Mouse (Mus musculus) forelimb bud, embryonic 11.5 days (tissue): ENCODE data around the gene Mkrn1.
"Not testable (repeated sequence)": the region's sequence is repeated elsewhere in the genome, so short reads cannot be mapped to it uniquely, and the experiment has no call there.

ENCODE experiments used
- DNase-seq: peaks from one replicate; pipeline ENCODE4 v3.0.0-alpha.2; 2012; ENCODE audit warnings: low read depth, low spot score

Gene Mkrn1

DNA sequence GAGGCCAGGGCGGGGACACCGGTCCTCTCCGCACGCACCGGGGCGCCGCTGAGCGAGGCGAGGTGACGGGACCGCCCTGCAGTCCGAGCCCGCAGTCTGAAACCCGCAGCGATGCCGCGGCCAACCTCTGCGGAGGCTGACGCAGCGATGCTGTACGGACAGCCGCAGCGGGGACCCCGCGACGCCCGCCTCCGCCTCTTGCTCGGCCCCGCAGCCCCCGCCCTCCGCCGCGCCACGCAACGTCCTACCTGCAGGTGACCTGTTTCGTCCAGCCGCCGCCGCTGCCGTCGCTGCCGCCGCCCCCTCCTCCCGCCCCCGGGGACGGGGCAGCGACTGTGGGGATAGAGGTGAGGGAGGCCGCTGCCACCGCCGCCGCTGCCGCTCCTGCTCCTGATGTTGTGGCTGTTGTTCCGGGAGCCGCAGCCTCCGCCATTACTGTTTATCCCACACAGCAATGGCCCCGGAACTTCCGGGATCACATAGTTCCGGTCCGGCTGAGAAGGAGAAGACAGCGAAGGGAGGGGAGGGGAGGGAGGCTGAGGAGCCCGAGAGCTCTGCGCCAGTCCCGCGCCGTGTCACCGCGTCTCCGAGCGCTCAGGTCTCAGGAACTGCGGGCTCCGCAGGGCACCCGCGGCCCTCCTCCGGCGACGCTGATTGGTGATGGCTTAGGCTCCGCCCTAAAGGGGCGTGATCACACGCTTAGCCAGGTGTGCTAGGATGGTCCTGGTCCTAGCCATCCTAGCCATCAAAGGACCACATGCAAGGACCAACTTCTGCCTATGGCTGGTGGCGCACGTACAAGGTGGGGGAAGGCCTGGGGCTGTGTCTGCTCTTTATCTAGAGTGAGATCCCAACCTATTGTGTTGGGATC lies at the start of gene Mkrn1:
Gene Mkrn1, minus strand, starts transcription at position 612 of the 871 bp plus-strand sequence.
- DNase-seq, result peak; percentile 84

DNA sequence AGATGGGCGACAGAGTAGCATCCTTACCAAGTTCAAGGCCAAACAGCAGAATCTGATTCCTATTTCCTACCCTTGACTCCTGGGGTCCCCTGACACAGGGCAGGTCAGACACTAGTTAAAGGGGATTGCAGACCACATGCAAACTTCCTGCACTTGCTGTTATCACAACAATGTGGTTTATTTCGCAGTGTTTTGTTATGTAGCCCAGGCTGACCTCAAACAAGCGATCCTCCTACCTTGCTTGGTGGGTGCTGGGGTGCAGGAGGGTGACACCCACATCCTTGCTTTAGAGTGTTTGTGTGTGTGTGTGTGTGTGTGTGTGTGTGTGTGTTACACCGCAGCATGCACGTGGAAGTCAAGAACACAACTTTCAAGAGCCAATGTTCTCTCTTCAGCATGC lies 49.2 kb upstream of the Mkrn1 start:
- DNase-seq, result no peak

DNA sequence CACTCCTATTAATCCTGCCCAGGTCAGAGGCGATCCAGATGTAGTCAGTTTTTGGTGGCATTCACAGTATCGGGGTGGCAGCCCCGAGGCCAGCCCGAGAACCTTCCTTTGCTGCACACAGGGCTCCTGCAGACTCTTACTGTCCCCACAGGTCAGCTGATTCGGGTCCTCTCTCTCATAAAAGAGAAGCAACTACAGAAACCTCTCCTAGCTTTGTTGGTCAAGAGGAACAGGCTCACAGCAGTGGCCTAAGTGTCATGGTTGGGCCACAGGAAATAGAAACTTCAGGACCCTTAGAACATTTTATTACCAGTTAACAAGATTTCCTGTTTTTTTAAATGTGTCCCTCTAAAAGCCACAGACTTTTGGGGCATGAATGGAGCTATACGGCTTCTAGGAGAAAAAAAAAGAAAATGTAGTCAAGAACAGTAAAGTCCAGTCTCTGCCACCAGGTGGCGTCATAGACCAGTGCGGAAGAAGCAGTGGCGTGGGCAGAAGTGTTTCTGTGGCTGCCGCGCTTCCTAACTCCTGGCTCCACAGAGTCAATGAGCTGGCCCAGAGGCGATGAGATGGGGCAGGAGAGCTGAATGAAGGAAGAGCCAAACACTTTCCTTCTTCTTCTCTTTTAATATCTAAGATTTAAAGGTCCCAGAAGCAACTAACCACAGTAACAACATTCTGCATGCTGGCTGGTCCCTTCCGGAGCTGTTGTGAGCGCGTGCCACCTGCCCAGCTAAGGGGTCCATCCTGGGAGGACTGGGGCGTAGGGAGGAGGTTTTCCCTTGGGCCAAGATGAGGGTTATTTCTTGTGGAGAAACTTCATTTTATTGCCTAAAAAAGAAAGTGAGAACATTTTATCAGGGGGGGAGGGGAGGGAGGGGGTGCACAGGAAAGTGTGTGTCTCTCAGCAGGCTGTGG lies 42.6 kb upstream of the Mkrn1 start:
- DNase-seq, result peak; percentile 82

DNA sequence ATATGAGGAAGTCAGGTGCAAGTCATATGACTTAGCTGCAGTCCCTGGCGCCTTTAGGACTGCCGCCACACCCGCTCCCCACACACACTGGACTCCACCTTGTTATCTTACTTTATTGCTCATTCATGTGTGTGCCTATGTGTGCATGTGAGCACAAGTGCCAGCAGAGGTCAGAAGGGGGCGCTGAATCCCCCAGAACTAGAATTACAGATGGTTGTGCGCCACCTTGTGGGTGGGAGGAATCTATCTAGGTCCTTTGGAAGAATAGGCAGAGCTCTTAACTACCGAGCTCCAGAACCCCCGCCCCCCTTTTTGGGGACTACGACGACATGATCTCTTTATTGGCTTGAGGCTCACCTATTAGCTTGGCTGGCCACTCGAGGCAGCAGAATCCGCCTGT lies 39.8 kb upstream of the Mkrn1 start:
- no peak for DNase-seq

DNA sequence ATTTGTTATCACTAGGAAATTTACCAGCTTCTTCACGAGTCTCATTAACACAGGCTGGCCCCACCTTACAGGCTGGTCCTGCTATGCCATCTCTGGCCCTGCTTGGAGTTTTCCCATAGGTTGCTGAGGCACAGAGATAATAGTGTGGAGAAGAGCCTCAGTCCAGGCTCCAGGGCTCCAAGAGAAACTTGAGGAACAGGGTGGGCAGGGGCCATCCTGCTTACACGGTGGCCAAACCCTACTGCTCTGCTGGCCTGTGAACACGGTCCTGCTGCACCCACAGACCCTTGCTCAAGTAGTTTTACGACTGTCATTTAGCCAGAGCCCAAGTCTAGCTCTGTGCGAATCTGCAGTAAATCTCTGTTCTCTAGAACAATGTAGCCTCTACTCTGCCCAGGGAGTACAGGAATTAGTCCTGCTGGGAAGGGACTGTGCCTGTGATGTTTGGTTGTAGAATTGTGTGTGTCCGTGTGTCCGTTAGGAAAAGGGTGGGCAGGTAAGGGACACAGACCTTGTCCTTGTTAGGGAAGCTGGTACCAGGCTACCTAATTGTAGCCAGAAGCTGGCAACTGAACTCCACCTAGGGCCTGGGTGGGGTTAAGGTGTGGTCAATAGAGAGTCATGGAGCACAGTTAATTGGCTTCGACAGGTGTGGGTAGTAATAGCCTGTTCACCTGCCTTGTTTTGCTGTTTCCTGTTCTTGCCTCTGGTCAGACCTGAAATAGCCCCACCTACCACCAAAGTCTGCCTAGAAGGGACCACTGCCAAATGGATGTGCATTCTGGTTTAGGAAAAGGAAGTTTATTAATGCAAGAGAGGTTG lies 35.3 kb upstream of the Mkrn1 start:
- DNase-seq, result no peak

DNA sequence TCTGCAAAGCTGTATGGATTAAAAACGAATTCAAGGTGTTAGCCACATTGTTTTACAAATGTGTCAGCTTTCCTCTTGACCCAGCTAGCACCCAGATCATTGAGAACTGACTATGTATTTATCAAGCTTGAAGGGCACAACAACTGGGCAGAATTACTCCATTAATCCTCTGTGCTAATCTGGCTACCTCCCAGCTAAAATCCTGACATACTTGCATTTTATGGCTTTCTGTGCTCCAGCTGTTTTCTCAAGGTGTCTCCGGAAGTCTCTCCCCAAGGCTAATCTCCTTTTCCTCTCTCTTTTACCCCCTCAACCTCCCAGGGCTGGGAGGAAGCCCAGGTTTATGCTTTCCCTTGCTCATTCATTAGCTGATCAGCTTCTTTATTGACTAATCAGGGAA lies 34.4 kb upstream of the Mkrn1 start:
- DNase-seq, result no peak

DNA sequence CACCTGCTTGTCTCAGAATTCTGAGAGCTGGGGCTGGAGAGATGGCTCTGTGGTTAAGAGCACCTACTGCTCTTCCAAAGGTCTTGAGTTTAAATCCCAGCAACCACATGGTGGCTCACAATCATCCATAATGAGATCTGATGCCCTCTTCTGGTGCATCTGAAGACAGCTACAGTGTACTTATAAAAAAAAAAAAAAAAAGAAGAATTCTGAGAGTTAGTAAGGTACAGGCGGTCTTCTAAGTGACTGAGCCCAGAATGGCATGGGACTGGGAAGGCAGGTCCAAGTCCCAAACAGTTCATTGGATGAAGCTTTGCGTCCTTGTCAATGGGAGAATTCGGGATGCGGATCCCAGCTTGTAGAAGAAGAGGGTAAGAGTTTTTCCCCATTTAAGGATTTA lies 33.3 kb upstream of the Mkrn1 start:
- no peak for DNase-seq

DNA sequence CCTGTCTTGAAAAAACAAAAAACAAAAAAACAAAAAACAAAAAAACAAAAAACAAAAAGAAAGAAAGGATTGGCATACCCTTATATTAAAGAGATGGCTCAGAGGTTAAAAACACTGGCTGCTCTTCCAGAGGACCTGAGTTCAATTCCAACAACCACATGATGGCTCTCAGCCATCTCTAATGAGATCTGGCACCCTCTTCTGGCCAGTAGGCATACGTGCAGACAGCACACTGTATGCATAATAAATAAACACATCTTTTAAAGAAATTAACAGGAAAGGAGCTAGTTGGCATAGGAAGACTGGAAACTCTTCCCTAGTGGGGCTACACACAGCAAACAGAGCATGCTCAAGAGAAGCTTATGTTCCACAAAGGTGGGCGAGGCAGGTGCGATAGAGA lies 30.8 kb upstream of the Mkrn1 start:
- DNase-seq, result no peak

DNA sequence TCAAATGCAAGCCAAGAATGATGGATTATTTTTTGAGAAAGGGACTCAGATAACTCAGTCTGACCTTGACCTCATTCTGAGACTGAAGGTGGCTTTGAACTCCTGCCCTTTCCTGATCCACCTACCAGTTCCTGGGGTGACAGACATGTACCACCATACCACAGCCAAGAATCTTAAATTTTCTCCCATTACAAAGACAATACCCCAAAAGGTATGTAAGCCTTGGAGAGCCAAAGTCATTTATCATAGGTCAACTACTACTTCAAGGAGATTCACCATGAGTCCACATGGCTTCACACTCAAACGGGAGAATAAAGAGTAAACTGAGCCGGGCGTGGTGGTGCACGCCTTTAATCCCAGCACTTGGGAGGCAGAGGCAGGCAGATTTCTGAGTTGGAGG lies 30.3 kb upstream of the Mkrn1 start:
- no peak for DNase-seq

DNA sequence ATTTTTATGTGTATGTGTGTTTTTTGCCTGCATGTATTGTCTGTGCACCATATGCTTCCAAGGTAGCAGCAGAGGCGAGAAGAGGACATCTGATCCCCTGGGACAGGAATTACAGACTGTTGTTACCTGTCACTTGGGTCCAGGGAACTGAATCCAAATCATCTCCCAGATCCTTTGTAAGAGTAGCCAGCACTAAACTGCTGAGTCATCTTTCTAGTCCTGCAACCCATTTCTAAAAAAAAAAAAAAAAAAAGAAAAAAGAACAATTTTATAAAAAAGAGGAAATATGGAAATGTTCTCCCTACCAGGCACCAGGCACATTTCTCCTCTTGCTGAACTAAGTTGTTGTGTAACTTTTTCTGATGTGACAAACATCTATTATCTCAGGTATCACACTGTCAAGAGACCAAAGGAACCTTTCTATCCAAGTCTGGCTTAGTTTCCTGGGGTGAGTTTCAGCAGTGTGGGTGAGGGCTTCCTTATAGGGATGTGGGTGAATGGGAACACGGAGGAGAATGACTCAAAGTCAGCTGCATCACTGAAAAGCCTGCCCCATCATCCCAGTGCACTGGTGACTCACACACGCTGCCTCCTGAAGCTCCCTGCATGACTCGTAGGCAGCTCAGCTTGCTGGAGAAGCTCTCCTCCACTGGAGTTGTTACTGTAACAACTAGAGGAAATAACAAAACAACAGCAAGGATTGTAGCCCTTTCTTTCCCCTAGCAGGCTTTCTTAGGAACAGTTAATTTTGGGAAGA lies 27.3 kb upstream of the Mkrn1 start:
- DNase-seq, result no peak

DNA sequence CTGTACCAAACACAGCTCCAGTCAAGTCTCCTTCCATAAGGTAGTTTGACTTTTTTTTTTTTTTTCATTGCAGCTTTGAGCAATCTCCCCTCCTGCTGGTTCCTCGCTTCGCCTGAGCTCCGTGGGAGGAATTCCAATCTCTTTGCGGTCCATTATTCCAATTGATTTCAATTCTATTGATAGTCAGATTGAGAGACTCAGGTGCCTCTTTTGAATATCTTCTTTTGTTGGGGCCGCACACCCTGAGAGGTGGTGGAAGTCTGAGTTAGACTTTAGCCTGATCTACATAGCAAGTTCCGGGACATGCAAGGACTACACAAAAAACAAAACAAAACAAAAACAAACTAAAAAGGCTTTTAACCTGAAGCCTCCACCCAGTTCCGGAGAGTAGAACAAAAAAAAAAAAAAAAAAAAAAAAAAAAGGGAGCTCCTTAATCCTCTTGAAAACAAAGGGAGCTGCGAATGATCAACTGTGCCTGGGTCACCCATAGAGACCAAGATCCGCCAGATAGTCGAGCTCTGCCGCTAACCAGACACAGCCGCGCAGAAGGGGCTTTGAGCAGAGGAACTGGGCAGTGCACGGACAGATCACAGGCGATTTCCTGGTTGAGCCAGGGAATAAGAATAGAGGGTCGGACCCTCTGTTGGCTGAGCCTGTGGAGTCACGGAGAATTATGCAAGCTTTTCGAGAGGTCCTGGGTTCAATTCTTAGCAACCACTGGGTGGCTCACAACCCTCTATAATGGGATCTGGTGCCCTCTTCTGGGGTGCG lies 25.7 kb upstream of the Mkrn1 start:
- no peak for DNase-seq

DNA sequence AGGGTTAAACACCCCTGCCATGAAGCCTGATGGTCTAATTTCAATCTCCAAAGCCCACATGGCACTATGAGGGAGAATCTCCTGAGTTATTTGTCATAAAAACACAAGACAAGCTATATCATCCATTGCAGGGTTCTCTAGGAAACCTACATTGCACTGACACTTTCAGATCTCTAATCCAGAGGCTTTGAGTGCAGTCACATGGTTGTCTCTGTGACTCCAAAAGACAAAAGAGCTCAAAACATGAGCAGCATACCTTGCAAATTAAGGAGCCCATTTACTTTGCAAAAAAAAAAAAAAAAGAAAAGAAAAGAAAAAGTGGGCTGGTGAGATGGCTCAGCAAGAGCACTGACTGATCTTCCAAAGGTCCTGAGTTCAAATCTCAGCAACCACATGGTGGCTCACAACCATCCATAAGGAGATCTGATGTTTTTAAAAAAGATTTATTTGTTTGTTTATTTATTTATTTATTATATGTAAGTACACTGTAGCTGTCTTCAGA lies 22.6 kb upstream of the Mkrn1 start:
- DNase-seq, result no peak

DNA sequence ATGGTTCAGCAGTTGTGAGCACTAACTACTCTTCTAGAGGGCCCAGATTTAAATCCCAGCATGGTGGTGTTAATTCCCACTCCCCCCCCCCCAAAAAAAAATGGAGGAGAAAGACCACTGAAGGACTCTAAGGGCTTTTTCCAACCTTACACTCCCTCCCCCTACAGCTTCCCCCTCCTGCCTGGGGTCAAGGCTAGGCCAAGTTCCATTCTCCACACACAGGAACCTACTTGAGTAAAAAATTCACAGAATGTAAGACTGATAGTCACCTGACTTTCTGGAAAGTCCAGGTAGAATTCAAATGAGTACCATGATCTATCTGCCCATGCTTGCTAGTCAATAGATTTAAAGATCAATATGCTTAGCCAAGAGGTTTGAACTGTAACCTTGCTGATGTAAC lies 19.9 kb upstream of the Mkrn1 start:
- DNase-seq, result no peak

DNA sequence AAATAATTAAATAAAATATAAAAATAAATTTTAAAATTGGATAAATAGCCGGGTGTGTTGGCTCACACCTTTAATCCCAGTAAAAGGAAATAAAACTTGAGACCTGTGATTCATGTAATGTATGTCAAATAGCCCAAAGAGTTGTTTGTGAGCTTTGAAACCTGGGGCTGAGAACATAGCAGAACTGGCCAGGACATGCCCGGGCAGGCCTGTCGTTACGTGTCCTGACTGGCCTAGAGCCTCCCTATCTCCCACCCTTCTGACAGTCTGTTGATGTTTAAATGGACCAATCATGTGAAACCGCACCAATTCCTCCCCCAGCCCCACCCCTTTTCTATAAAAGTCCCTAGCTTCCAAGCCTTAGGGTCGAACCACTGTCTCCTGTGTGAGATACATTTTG lies 17.3 kb upstream of the Mkrn1 start:
- not testable (repeated sequence) for DNase-seq

DNA sequence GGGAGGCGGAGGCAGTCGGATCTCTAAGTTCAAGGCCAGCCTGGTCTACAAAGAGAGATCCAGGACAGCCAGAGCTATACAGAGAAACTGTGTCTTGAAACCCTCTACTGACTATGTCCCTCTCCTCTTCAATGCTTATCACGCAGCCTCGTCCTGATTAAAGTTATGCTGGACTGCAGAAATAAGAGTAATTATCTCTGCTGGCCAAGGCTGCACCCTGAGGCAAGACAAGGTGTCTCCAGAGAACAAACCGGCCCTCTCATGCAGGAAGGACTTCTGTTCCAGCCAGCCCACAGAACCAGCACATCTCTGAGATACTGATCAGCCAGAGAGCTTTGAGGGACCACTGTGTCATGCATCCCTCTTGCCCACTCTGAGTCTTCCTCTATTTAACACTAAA lies 15.6 kb upstream of the Mkrn1 start:
- no peak for DNase-seq

DNA sequence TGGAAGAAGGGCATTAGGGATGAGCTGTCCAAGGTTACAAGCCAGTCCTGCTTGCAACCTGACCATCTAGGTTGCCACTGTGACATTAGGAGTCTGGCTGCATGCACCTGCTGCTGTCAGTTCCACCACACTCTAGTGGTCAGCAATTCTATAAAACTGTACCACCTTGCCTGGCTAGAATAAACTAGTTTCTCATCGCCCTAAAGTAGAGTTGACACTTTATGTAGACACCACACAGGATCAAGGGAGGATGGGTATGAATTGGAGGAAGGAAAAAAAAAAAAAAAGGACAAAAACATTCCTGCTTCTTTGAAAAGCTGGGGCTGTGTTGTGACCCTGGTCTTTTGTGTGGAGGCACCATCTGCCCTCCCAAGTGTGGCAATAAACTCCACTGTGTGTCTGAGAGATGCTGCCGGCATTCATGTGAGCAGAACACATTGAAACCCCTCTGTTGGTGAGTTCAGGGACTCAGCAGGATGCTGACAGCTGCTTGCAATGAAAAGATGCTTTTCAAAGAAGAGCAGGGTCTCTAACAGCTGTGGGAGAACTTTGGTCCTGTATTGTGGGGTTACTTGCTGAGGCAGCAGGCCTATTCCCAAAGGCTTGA lies 14.7 kb upstream of the Mkrn1 start:
- DNase-seq, result no peak

DNA sequence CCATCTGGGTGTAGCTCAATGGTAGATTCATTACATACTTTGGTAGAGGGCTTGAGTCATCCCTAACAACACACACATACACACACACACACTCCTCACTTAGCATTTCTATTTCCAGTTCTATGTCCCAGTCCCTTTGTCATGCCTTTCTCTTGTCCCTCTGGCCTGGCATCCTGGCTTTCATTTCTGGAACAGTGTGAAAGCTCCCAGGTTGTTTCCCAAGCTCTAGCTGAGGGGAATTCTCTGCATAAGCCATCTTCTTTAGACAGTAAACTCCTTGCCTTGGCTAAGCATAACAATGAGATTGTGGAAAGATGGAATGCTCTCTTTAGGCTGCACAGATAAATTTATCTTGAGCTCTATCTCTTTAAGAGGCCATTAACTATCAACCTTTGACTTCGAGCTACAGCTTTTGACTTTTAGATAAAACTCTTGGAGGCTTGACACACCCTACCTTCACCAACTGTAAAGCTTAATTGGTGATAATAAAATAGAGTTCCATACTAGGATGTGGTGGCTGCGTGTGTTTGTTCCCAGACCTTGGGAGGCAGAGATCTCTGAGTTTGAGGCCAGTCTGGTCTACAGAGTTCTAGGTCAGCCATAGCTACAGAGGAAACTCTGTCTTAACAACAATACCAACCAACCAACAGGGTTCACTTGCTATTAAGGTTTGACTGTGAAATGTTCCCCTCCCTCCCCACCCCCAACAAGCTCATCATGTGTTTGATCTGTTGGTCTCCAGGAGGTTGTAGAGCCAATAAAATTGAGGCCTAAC lies 14.0 kb upstream of the Mkrn1 start:
- DNase-seq, result no peak

DNA sequence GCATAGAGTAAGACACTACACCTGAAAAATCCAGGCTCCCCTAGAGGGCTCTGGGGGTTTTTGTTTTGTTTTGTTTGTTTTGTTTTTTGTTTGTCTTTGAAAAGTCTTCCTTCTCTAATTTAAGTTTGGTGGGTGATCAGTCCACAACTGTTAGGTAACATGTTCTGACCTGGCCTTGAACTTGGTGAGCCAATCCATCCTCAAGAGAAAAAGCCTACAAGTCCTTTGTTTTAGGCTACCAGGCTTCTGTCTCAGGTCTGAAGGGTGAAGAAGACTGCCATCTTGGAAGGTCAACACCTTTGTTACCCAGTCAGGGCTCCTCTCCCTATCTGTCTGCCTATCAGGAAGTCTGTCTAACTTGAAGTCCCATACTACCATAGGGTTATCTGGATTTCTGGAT lies 13.4 kb upstream of the Mkrn1 start:
- DNase-seq, result no peak

DNA sequence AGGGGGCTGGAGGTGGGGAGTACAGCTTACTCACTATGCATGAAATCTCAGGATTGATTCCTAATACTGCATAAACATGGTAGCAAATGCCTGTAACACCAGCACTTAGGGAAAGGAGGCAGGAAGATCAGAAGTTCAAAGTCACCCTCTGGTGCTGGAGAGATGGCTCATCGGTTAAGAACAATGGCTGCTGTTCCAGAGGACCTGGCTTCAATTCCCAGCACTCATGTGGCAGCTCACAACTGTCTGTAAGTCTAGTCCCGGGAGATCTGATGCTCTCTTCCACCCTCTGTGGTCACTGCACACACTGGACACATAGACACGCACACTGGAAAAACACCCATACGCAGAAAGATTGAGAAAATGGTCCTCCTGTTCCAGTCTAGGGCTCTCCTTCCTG lies 12.9 kb upstream of the Mkrn1 start:
- DNase-seq, result no peak
